Mouse (Mus musculus) frontal cortex, postnatal 10 days (tissue): ENCODE measurements around the gene Mtmr10.

Experiments used
- DNase-seq, 2 experiments: peaks; one replicate each; pipeline ENCODE4 v3.0.0; 2022; ENCODE audit warnings: low spot score in 2 of 2, mixed read lengths in 1 of 2

Gene Mtmr10

DNA sequence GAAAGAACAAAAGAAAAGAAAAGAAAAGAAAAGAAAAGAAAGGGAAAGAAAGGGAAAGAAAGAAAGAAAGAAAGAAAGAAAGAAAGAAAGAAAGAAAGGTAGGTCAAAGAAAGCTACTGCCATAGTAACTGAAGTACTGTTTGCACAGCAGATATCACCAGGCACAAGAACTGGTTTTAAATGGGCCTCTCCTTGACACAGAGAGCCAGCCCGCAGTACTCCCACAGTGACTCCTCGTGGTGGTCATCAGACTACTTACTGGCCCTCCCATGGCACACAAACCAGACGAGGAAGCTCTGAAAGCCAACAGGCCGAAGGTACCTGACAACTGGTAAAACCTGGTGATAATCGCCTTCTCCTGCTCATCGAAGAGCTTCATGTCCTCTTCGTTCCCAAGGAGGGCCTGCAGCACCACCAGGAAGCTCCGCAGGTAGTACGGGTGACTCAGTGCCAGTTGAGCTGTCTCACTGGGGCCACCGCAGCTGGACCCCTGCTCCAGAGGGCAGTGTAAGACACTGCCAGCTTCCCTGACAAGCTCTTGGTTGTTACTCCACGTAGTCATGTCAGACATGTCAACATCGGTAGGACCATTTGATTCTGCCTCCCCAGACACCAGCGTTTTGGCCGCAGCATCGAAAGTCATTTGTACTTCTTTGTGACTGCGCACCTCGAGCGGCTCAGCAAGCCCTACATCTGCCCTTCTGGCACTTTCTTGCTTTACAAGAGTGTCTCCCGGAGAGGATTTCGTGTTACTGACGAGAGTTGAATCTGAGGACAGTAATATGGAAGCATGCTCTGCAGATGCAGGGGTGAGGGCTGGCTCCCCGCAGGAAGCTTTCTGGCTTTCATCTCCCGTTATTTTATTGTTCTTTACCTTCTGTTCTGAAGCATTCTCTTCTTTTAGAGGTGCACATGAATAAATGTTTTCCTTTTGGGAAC is 84.8 kb downstream of the Mtmr10 start:
- DNase-seq, result no peak

DNA sequence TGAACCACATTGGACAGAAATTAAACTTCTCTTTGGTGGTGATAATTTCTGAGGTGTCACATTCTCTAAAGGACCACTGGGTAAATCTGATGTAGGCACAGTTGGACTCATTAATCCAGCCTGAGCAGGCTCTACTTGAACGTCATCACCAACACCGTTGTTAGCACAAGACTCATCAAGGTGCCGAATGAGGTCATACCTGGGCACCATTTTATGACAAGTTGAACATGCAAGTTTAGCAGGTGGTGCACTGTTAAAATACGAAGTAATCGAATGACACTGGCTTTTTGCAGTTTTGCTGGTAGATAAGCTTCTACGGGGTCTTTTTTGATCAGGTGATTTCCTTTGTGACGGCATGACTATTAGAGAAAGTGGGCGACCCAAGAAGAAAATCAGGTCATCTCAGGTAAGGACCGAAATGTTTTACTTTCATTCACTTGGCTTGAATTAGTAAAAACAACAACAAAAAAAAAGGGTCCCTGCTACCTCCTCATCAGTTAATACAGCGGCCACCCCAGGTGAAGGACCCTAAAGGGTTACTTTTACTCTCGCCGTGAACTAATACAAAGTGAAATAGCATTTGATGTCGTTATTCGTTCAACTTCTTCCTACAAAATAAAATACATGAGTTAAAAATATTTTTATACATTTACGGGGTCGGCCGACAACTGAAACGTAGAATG is 85.8 kb downstream of the Mtmr10 start:
- DNase-seq, result no peak

DNA sequence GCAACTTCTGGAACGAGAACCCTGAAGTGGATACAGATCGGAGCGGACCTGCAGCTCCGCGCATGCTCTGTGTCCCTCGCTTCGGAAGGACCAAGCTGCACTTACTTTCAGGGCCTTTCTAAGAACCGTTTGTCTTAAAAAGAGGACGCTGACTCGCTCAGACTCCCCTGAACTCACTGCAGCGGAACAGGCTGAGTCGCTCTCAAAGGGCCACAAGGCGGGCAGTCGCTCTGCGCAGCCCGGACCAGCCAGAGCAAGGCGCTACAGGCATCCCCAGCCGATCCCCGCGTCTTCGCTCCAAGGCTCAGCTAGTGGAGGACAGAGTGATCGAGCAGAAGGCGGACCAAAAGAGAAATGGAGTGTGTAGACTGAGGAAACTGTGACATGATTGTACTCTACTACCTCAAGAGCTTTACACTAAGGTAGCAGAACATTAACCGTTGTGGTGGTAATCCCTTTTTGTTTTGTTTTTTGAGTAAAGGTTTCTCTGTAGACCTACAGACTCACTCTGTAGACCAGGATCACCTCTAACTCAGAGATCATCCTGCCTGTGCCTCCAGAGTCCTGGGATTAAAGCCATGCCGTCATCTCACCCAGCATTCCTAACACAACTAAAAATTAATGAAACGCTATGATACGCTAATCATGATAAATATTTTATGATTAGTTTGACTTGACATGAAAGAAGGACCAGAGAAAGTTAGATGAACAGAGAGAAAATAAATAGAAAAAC is 86.5 kb downstream of the Mtmr10 start, which contains the start of gene Fan1:
Fan1 (minus strand) TSS at position 266 of the 733 bp plus-strand sequence.
- DNase-seq, result peak; percentile 72 to 83
